Comparison of ENCODE assay signal across 30 mouse cellular contexts in genomic region chr7:117466006-117466780, GRCm38 (mm10).
DNase-seq lines count a peak whose midpoint lies in the region; ATAC-seq and TF ChIP-seq lines count a peak whose summit lies in the region.
"Had no signal": no experiment of that assay in that cellular context is flagged by ENCODE, and none has a peak within 500 bp of the region (broad histone marks: within the 10 kb centered on the region; RNA-seq: fewer than 3 reads in every experiment).

No protein-coding gene starts in this region.

- ATAC-seq in CD4-positive, CD25-positive, alpha-beta regulatory T cell, adult 4 months = peak; percentile 65
- peak; percentile 40 for ATAC-seq in granulocyte monocyte progenitor cell, adult 5-6 weeks (replicated peaks; ENCODE audit: poor library complexity, severe bottlenecking)
- ATAC-seq in heart, embryonic 11.5 days (replicated peaks; ENCODE audit: insufficient number of reproducible peaks, low FRiP score, low TSS enrichment) = no peak
- ATAC-seq: forebrain, embryonic 14.5 days; lung, postnatal 0 days; midbrain, embryonic 15.5 days had no signal

- H3K9ac ChIP-seq in heart, embryonic 11.5 days (ENCODE audit: low read depth, low read length) = no peak overlapping the region
- H3K9ac ChIP-seq: embryonic facial prominence, embryonic 15.5 days; heart, embryonic 15.5 days; hindbrain, embryonic 12.5 days; limb, embryonic 15.5 days; liver, embryonic 13.5 days; midbrain, embryonic 15.5 days; stomach, embryonic 15.5 days had no signal

- H3K27me3 ChIP-seq in thymus, adult 2 months (ENCODE audit: control insufficient read depth, insufficient read depth, low read length) = no peaks in the 10 kb centered on the region
- no peaks in the 10 kb centered on the region for H3K27me3 ChIP-seq in heart, embryonic 11.5 days (ENCODE audit: control insufficient read depth, insufficient read depth, low read length)
- H3K27me3 ChIP-seq: embryonic facial prominence, embryonic 15.5 days; heart, embryonic 15.5 days; hindbrain, embryonic 12.5 days; limb, embryonic 15.5 days; liver, embryonic 13.5 days; midbrain, embryonic 15.5 days; stomach, embryonic 15.5 days had no signal

- WGBS in thymus, adult 2 months = 7% methylated on average over 7 of the region's 7 CpGs
- WGBS in heart, embryonic 11.5 days (ENCODE audit: insufficient replicate concordance) = 93% methylated on average over 7 of the region's 7 CpGs

- DNase-seq in thymus, adult 2 months = peak; percentile 15
- DNase-seq in thymus, postnatal 14 days = no peak
- peak; percentile 55 for DNase-seq in naive thymus-derived CD4-positive, alpha-beta T cell, adult 2 months (ENCODE audit: low read depth)
- DNase-seq in lung, postnatal 14 days = no peak
- DNase-seq in cerebellum, postnatal 4 days (ENCODE audit: low spot score in 2 of 2) = no peak
- DNase-seq: adrenal gland, postnatal 14 days; cerebellum, adult 11-12 months; cerebellum, adult 9-11 months; gastrocnemius, adult 2 months; kidney, adult 11 months; kidney, postnatal 14 days; layer of hippocampus, adult 9-11 months; liver, embryonic 13.5 days; lung, adult 18-20 months; right cerebral cortex, adult 18-20 months had no signal

- no peaks in the 10 kb centered on the region for H3K36me3 ChIP-seq in thymus, adult 2 months (ENCODE audit: control insufficient read depth, insufficient read depth, low read length)
- no peaks in the 10 kb centered on the region for H3K36me3 ChIP-seq in heart, embryonic 11.5 days (ENCODE audit: control insufficient read depth, insufficient read depth, low read length)
- H3K36me3 ChIP-seq: embryonic facial prominence, embryonic 10.5 days; embryonic facial prominence, embryonic 15.5 days; G1E; heart, embryonic 15.5 days; hindbrain, embryonic 12.5 days; limb, embryonic 10.5 days; limb, embryonic 15.5 days; liver, embryonic 13.5 days; midbrain, embryonic 15.5 days; stomach, embryonic 15.5 days had no signal

- H3K4me3 ChIP-seq in thymus, adult 2 months (ENCODE audit: control insufficient read depth, insufficient read depth, low read length) = no peak overlapping the region
- H3K4me3 ChIP-seq in heart, embryonic 11.5 days (ENCODE audit: low read depth, low read length) = no peak overlapping the region
- H3K4me3 ChIP-seq: embryonic facial prominence, embryonic 10.5 days; embryonic facial prominence, embryonic 15.5 days; gastrocnemius, adult 2 months; heart, embryonic 15.5 days; hindbrain, embryonic 12.5 days; limb, embryonic 10.5 days; limb, embryonic 15.5 days; liver, embryonic 13.5 days; midbrain, embryonic 15.5 days; stomach, embryonic 15.5 days had no signal

- no peak overlapping the region for H3K4me2 ChIP-seq in heart, embryonic 11.5 days
- H3K4me2 ChIP-seq: embryonic facial prominence, embryonic 15.5 days; heart, embryonic 15.5 days; hindbrain, embryonic 12.5 days; limb, embryonic 15.5 days; liver, embryonic 13.5 days; midbrain, embryonic 15.5 days; stomach, embryonic 15.5 days had no signal

- no peaks in the 10 kb centered on the region for H3K9me3 ChIP-seq in heart, embryonic 11.5 days (replicated peaks; ENCODE audit: control insufficient read depth, low read length)
- H3K9me3 ChIP-seq: embryonic facial prominence, embryonic 10.5 days; embryonic facial prominence, embryonic 15.5 days; heart, embryonic 15.5 days; hindbrain, embryonic 12.5 days; limb, embryonic 10.5 days; limb, embryonic 15.5 days; liver, embryonic 13.5 days; midbrain, embryonic 15.5 days; stomach, embryonic 15.5 days had no signal

- no peak overlapping the region; the same call in 1 of the 2 replicates for H3K27ac ChIP-seq in thymus, adult 2 months (ENCODE audit: control insufficient read depth, insufficient read depth, low read length)
- no peak overlapping the region for H3K27ac ChIP-seq in heart, embryonic 11.5 days (ENCODE audit: low read depth, low read length)
- H3K27ac ChIP-seq: embryonic facial prominence, embryonic 10.5 days; embryonic facial prominence, embryonic 15.5 days; gastrocnemius, adult 2 months; heart, embryonic 15.5 days; hindbrain, embryonic 12.5 days; limb, embryonic 10.5 days; liver, embryonic 13.5 days; macrophage; midbrain, embryonic 15.5 days; stomach, embryonic 15.5 days had no signal

- H3K4me1 ChIP-seq in thymus, adult 2 months (replicated peaks; ENCODE audit: control insufficient read depth, insufficient read depth, low read length) = peaks cover 28% of the 10 kb centered on the region
- H3K4me1 ChIP-seq in heart, embryonic 11.5 days (ENCODE audit: control insufficient read depth, insufficient read depth, low read length) = peaks cover 3% of the 10 kb centered on the region; the same call in 1 of the 2 replicates
- H3K4me1 ChIP-seq: midbrain, embryonic 15.5 days had no signal

- TF ChIP-seq CTCF in thymus, adult 2 months (IDR thresholded peaks at IDR 0.05; ENCODE audit: borderline replicate concordance, control insufficient read depth, extremely low read depth, insufficient read depth, low read length, poor library complexity) = no peak

- no peak for TF ChIP-seq POLR2A in thymus, adult 2 months (IDR thresholded peaks at IDR 0.05; ENCODE audit: control insufficient read depth, extremely low read depth, insufficient read depth, low read length, poor library complexity)

Comparison
In these comparisons a context has a peak if more than half of its experiments do, and no peak if none do; other contexts are left out.
1. DNase-seq: peak in thymus, adult 2 months (single experiment) and naive thymus-derived CD4-positive, alpha-beta T cell, adult 2 months (single experiment); none in thymus, postnatal 14 days (single experiment), lung, postnatal 14 days (single experiment) and cerebellum, postnatal 4 days (0 of 2).